Mouse (Mus musculus) MEL (cell line): ENCODE measurements around the gene Pgam1.

Source experiments
- CTCF ChIP-seq, 3 experiments: IDR thresholded peaks in 2 of 3; conservative IDR thresholded peaks in 1 of 3; 2 replicates each; pipeline ENCODE4 v1.5.1; 2011 to 2012; ENCODE audit warnings: low read length in 3 of 3, low read depth in 2 of 3, mild to moderate bottlenecking in 2 of 3, improper control_type of control experiment in 1 of 3, inconsistent platforms in 1 of 3, mixed read lengths in 1 of 3, moderate library complexity in 1 of 3; ENCODE audit not compliant: control insufficient read depth in 1 of 3, insufficient read depth in 1 of 3, poor library complexity in 1 of 3, severe bottlenecking in 1 of 3
- E2F4 ChIP-seq: IDR thresholded peaks from 2 replicates; pipeline ENCODE4 v1.6.1; 2011; ENCODE audit warnings: low read depth, low read length, improper control_type of control experiment, borderline replicate concordance
- EP300 ChIP-seq, 2 experiments: IDR thresholded peaks; 2 replicates each; pipeline ENCODE4 v1.6.1; 2011; ENCODE audit warnings: improper control_type of control experiment in 2 of 2, low read length in 2 of 2, low read depth in 1 of 2, mild to moderate bottlenecking in 1 of 2
- MXI1 ChIP-seq: IDR thresholded peaks from 2 replicates; pipeline ENCODE4 v1.6.1; 2011; ENCODE audit warnings: mild to moderate bottlenecking, low read depth, low read length, improper control_type of control experiment
- NRF1 ChIP-seq: IDR thresholded peaks from 2 replicates; pipeline ENCODE4 v1.6.1; 2014; ENCODE audit warnings: low read depth, mild to moderate bottlenecking, inconsistent platforms, low read length, improper control_type of control experiment, moderate library complexity; ENCODE audit not compliant: poor library complexity, insufficient read depth, severe bottlenecking
- POLR2A ChIP-seq, 2 experiments: IDR thresholded peaks; 2 replicates each; pipeline ENCODE4 v1.6.1; 2011 to 2012; ENCODE audit warnings: low read length in 2 of 2, mild to moderate bottlenecking in 2 of 2, control low read depth in 1 of 2, improper control_type of control experiment in 1 of 2, low read depth in 1 of 2, moderate library complexity in 1 of 2; ENCODE audit not compliant: control insufficient read depth in 1 of 2, insufficient read depth in 1 of 2, poor library complexity in 1 of 2
- SIN3A ChIP-seq: IDR thresholded peaks from 2 replicates; pipeline ENCODE4 v1.6.1; 2012; ENCODE audit warnings: low read length, improper control_type of control experiment, inconsistent platforms
- ZC3H11A ChIP-seq: IDR thresholded peaks from 2 replicates; pipeline ENCODE4 v1.6.1; 2012; ENCODE audit warnings: low read depth, mild to moderate bottlenecking, inconsistent platforms, low read length, improper control_type of control experiment

DNA sequence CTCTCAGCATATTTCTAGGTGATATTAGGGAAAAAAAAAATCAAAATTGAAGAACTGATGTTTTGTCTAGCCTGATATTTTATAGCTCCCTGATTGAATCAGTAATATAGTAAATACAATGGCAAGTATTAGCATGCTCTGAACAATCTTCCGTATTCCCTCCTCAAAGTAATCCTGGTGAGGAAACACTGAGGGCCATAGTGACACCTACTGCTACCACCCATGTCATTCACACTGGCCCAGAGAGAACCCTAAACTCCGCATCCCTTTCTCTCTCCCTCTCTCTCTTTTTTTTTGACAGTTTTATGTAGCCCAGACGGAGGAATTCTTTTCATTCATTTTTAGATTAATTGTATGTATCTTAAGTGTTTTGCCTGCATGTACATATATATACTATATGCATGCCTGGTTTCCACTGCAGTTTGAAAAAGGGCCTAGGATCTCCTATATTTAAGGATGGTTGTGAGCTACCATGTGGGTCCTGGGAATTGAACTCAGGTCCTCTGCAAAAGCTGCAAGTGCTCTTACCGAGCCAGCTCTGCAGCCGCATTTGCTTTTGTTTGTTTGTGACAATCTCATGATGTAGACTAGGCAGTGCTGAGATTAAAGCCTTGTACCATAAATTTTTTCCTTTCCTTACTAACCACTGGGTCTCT, 8.8 kb downstream of the Pgam1 start:
- TF ChIP-seq EP300 (IDR thresholded peaks at IDR 0.05; ENCODE audit: low read depth in 1 of 2, low read length in 2 of 2) (no peak), E2F4 (no peak), ZC3H11A (no peak), POLR2A (IDR thresholded peaks at IDR 0.05; ENCODE audit: control insufficient read depth in 1 of 2, insufficient read depth in 1 of 2, low read depth in 1 of 2, low read length in 2 of 2, poor library complexity in 1 of 2) (no peak; a peak in 1 of 4 replicates), CTCF (IDR thresholded peaks at IDR 0.05 in 2 of 3, conservative IDR thresholded peaks at IDR 0.05 in 1 of 3; ENCODE audit: control insufficient read depth in 1 of 3, insufficient read depth in 1 of 3, low read depth in 2 of 3, low read length in 3 of 3, poor library complexity in 1 of 3, severe bottlenecking in 1 of 3) (no peak), NRF1 (no peak), SIN3A (no peak), MXI1 (no peak)
